Mouse (Mus musculus) neural tube, embryonic 15.5 days (tissue): ENCODE data around the gene Tmem198. TPM values are rescaled to one million over a fixed set of nuclear protein-coding genes. Genes with fewer than 3 reads are reported as not detected.

Experiments
- ATAC-seq: fragments of 200-750 bp; cut with Nextera tagmentation; 2 replicates; pipeline ENCODE4 v1.8.0; 2017; ENCODE audit warnings: mild to moderate bottlenecking, moderate TSS enrichment, moderate library complexity; ENCODE audit not compliant: low FRiP score
- H3K27ac ChIP-seq: fragments of 300-500 bp; sonication (generic); replicated peaks from 2 replicates; pipeline ENCODE4 v1.5.1; 2015; ENCODE audit warnings: mild to moderate bottlenecking, inconsistent platforms
- H3K27me3 ChIP-seq: fragments of 300-500 bp; sonication (generic); replicated peaks from 2 replicates; pipeline ENCODE4 v1.6.1; 2015; ENCODE audit warnings: inconsistent platforms
- H3K36me3 ChIP-seq: fragments of 300-500 bp; sonication (generic); 2 replicates; pipeline ENCODE4 v1.6.1; 2015; ENCODE audit warnings: inconsistent platforms
- H3K4me1 ChIP-seq: fragments of 300-500 bp; sonication (generic); 2 replicates; pipeline ENCODE4 v1.6.1; 2015; ENCODE audit warnings: inconsistent platforms
- H3K4me2 ChIP-seq: fragments of 300-500 bp; sonication (generic); 2 replicates; pipeline ENCODE4 v1.6.1; 2015; ENCODE audit warnings: inconsistent platforms, mild to moderate bottlenecking, moderate library complexity
- H3K4me3 ChIP-seq: fragments of 300-500 bp; sonication (generic); replicated peaks from 2 replicates; pipeline ENCODE4 v1.5.1; 2015; ENCODE audit warnings: mild to moderate bottlenecking, inconsistent platforms
- H3K9ac ChIP-seq: fragments of 300-500 bp; sonication (generic); replicated peaks from 2 replicates; pipeline ENCODE4 v1.6.1; 2015; ENCODE audit warnings: mild to moderate bottlenecking, inconsistent platforms
- H3K9me3 ChIP-seq: fragments of 300-500 bp; sonication (generic); replicated peaks from 2 replicates; pipeline ENCODE4 v1.6.1; 2016; ENCODE audit warnings: inconsistent platforms
- WGBS: fragments of 180-500 bp; shearing (Covaris S2); methylation state at CpG from one replicate; pipeline ENCODE4 v1.1.7; 2015; ENCODE audit warnings: mixed read lengths; 5-methylcytosine and 5-hydroxymethylcytosine counted together
- polyA plus RNA-seq: library from polyadenylated mRNA; unstranded; fragments of >200 nt; fragmentation: Nextera tagmentation; extraction: Ambion mirVana; gene quantifications from 2 replicates; pipeline ENCODE4 v1.2.1, GENCODE M21; 2015

Gene Tmem198
- 40.2 and 50.7 TPM in 2 replicates for polyA plus RNA-seq

GRCm38 (mm10) chr1:75478916-75479634 lies at the start of gene Tmem198, which contains the start of gene Chpf:
TSS of gene Tmem198 (plus strand) at chr1:75479532.
TSS of gene Chpf (minus strand) at chr1:75479307.
- Histone ChIP-seq H3K36me3 (peaks cover 38% of the 10 kb centered on the region), H3K27ac (peak within 1 kb of the TSS; percentile 86), H3K4me3 (peak within 1 kb of the TSS; percentile 61), H3K4me1 (peaks cover 59% of the 10 kb centered on the region), H3K4me2 (peak within 1 kb of the TSS; percentile 91), H3K9me3 (no peaks in the 10 kb centered on the region), H3K27me3 (peaks cover 22% of the 10 kb centered on the region), H3K9ac (peak within 1 kb of the TSS; percentile 64)
- peak; percentile 91 for ATAC-seq
- under 1% methylated on average over 63 of the region's 76 CpGs for WGBS

- Histone ChIP-seq H3K4me1 (peaks cover 15% of the 10 kb centered on the region), H3K27me3 (peaks cover 11% of the 10 kb centered on the region; the same call in 1 of the 2 replicates), H3K27ac (peak within 1 kb of the TSS; percentile 78), H3K4me3 (peak within 1 kb of the TSS; percentile 59), H3K4me2 (peak within 1 kb of the TSS; percentile 68), H3K36me3 (no peaks in the 10 kb centered on the region; the same call in 1 of the 2 replicates), H3K9me3 (no peaks in the 10 kb centered on the region), H3K9ac (peak within 1 kb of the TSS; percentile 62)
- peak; percentile 86 for ATAC-seq
- WGBS, result 7% methylated on average over 28 of the region's 28 CpGs
These were observed 43.6 kb upstream of the Tmem198 start, which contains the start of gene Gmppa for GRCm38 (mm10) chr1:75435475-75436328. TSS of gene Gmppa (plus strand) at chr1:75435930.

- ATAC-seq, result no peak
- no peak overlapping the region for H3K27ac ChIP-seq
- no peaks in the 10 kb centered on the region for H3K36me3 ChIP-seq
- H3K4me1 ChIP-seq, result peaks cover 35% of the 10 kb centered on the region
- WGBS, result 82% methylated on average over 8 of the region's 9 CpGs
- no peaks in the 10 kb centered on the region for H3K9me3 ChIP-seq
- H3K4me2 ChIP-seq, result no peak overlapping the region
- no peak overlapping the region for H3K4me3 ChIP-seq
- no peak overlapping the region for H3K9ac ChIP-seq
- H3K27me3 ChIP-seq, result no peaks in the 10 kb centered on the region
These were observed 40.5 kb upstream of the Tmem198 start for GRCm38 (mm10) chr1:75438782-75439181.

GRCm38 (mm10) chr1:75440661-75441060 lies 38.7 kb upstream of the Tmem198 start:
- no peaks in the 10 kb centered on the region for H3K36me3 ChIP-seq
- no peak overlapping the region for H3K27ac ChIP-seq
- ATAC-seq, result no peak
- 83% methylated on average over 7 of the region's 7 CpGs for WGBS
- no peaks in the 10 kb centered on the region for H3K9me3 ChIP-seq
- H3K9ac ChIP-seq, result no peak overlapping the region
- no peaks in the 10 kb centered on the region for H3K27me3 ChIP-seq
- peaks cover 51% of the 10 kb centered on the region for H3K4me1 ChIP-seq
- no peak overlapping the region for H3K4me3 ChIP-seq
- no peak overlapping the region for H3K4me2 ChIP-seq

- H3K4me1 ChIP-seq, result peaks cover 53% of the 10 kb centered on the region
- H3K27ac ChIP-seq, result no peak overlapping the region
- 85% methylated on average over 15 of the region's 15 CpGs for WGBS
- no peak overlapping the region for H3K9ac ChIP-seq
- H3K9me3 ChIP-seq, result no peaks in the 10 kb centered on the region
- H3K36me3 ChIP-seq, result no peaks in the 10 kb centered on the region
- no peak for ATAC-seq
- no peak overlapping the region for H3K4me3 ChIP-seq
- no peak overlapping the region for H3K4me2 ChIP-seq
- no peaks in the 10 kb centered on the region for H3K27me3 ChIP-seq
These were observed 37.8 kb upstream of the Tmem198 start for GRCm38 (mm10) chr1:75441471-75441996.

- no peaks in the 10 kb centered on the region for H3K9me3 ChIP-seq
- peaks cover 54% of the 10 kb centered on the region for H3K4me1 ChIP-seq
- H3K4me3 ChIP-seq, result no peak overlapping the region
- no peak for ATAC-seq
- 75% methylated on average over 9 of the region's 9 CpGs for WGBS
- H3K27ac ChIP-seq, result no peak overlapping the region
- H3K9ac ChIP-seq, result no peak overlapping the region
- no peak overlapping the region for H3K4me2 ChIP-seq
- no peaks in the 10 kb centered on the region for H3K36me3 ChIP-seq
- H3K27me3 ChIP-seq, result no peaks in the 10 kb centered on the region
These were observed 37.2 kb upstream of the Tmem198 start for GRCm38 (mm10) chr1:75442171-75442570.

GRCm38 (mm10) chr1:75442811-75443210 lies 36.5 kb upstream of the Tmem198 start:
- ATAC-seq, result no peak
- Histone ChIP-seq H3K9me3 (no peaks in the 10 kb centered on the region), H3K36me3 (no peaks in the 10 kb centered on the region), H3K4me3 (no peak overlapping the region), H3K27me3 (no peaks in the 10 kb centered on the region), H3K27ac (peak overlapping the region; percentile 79), H3K9ac (no peak overlapping the region), H3K4me1 (peaks cover 60% of the 10 kb centered on the region), H3K4me2 (no peak overlapping the region)
- WGBS, result 23% methylated on average over 8 of the region's 8 CpGs

GRCm38 (mm10) chr1:75443247-75444024 lies 35.9 kb upstream of the Tmem198 start:
- Histone ChIP-seq H3K9me3 (no peaks in the 10 kb centered on the region), H3K9ac (peak overlapping the region; percentile 21; the same call in 1 of the 2 replicates), H3K4me2 (peak overlapping the region; percentile 30), H3K27me3 (no peaks in the 10 kb centered on the region), H3K36me3 (no peaks in the 10 kb centered on the region), H3K27ac (peak overlapping the region; percentile 79), H3K4me1 (peaks cover 66% of the 10 kb centered on the region), H3K4me3 (no peak overlapping the region)
- ATAC-seq, result no peak
- 12% methylated on average over 13 of the region's 13 CpGs for WGBS

- Histone ChIP-seq H3K27me3 (peaks cover 4% of the 10 kb centered on the region; the same call in 1 of the 2 replicates), H3K4me1 (peaks cover 73% of the 10 kb centered on the region), H3K4me3 (no peak overlapping the region), H3K9ac (no peak overlapping the region), H3K9me3 (no peaks in the 10 kb centered on the region), H3K4me2 (no peak overlapping the region), H3K27ac (peak overlapping the region; percentile 79), H3K36me3 (no peaks in the 10 kb centered on the region)
- ATAC-seq, result no peak
- WGBS, result 20% methylated on average over 3 of the region's 3 CpGs
These were observed 35.1 kb upstream of the Tmem198 start for GRCm38 (mm10) chr1:75444208-75444607.

- peak; percentile 11; the same call in 1 of the 2 replicates for ATAC-seq
- 10% methylated on average over 9 of the region's 9 CpGs for WGBS
- H3K4me2 ChIP-seq, result peak overlapping the region; percentile 77
- H3K27ac ChIP-seq, result peak overlapping the region; percentile 49
- no peaks in the 10 kb centered on the region for H3K9me3 ChIP-seq
- H3K4me1 ChIP-seq, result peaks cover 83% of the 10 kb centered on the region
- no peak overlapping the region for H3K9ac ChIP-seq
- no peak overlapping the region for H3K4me3 ChIP-seq
- peaks cover 4% of the 10 kb centered on the region; the same call in 1 of the 2 replicates for H3K27me3 ChIP-seq
- H3K36me3 ChIP-seq, result no peaks in the 10 kb centered on the region
These were observed 34.1 kb upstream of the Tmem198 start for GRCm38 (mm10) chr1:75445141-75445701.
